Mouse (Mus musculus) ES-E14 (cell line): ENCODE measurements at regions not wholly inside any gene's neighbourhood (a gene's known extent, or its start where the extent isn't known, plus 50 kb on each side); places are given as distances from the start of the nearest gene placed in this dataset.

Source experiments
- DNase-seq: peaks from one replicate; pipeline ENCODE4 v3.0.0-alpha.2; 2013; ENCODE audit warnings: low read depth, low spot score
- H3K27ac ChIP-seq: 2 replicates; pipeline ENCODE4 v1.5.1; 2012; ENCODE audit warnings: low read depth, mild to moderate bottlenecking, low read length, moderate library complexity, mixed read lengths; ENCODE audit not compliant: poor library complexity, insufficient read depth, severe bottlenecking
- H3K36me3 ChIP-seq: 2 replicates; pipeline ENCODE4 v1.6.1; 2012; ENCODE audit warnings: mild to moderate bottlenecking, low read length, moderate library complexity, mixed read lengths; ENCODE audit not compliant: control insufficient read depth, poor library complexity, insufficient read depth, severe bottlenecking
- H3K4me1 ChIP-seq, 2 experiments: fragments of 150-350 bp in 1 of 2; sonication (generic) in 1 of 2; 2 replicates each; pipeline ENCODE4 v1.6.1; 2012; ENCODE audit warnings: low read length in 2 of 2, mild to moderate bottlenecking in 1 of 2, mixed read lengths in 1 of 2; ENCODE audit not compliant: control insufficient read depth in 2 of 2, insufficient read depth in 2 of 2, poor library complexity in 1 of 2
- H3K4me3 ChIP-seq, 2 experiments: fragments of 150-350 bp in 1 of 2; sonication (generic) in 1 of 2; 2 replicates each; pipeline ENCODE4 v1.5.1; 2012; ENCODE audit warnings: low read length in 2 of 2, low read depth in 1 of 2, mild to moderate bottlenecking in 1 of 2, mixed read lengths in 1 of 2; ENCODE audit not compliant: insufficient read depth in 1 of 2, poor library complexity in 1 of 2, severe bottlenecking in 1 of 2
- H3K9ac ChIP-seq: 2 replicates; pipeline ENCODE4 v1.6.1; 2012; ENCODE audit warnings: low read depth, mild to moderate bottlenecking, low read length, mixed read lengths; ENCODE audit not compliant: poor library complexity, insufficient read depth, severe bottlenecking
- H3K9me3 ChIP-seq: fragments of 150-350 bp; sonication (generic); 2 replicates; pipeline ENCODE4 v1.6.1; 2012; ENCODE audit warnings: low read depth, mild to moderate bottlenecking, low read length; ENCODE audit not compliant: control insufficient read depth, insufficient read depth
- CHD2 ChIP-seq: IDR thresholded peaks from 2 replicates; pipeline ENCODE4 v1.6.1; 2014; ENCODE audit warnings: mild to moderate bottlenecking, low read depth, low read length, inconsistent platforms
- HCFC1 ChIP-seq: IDR thresholded peaks from 2 replicates; pipeline ENCODE4 v1.6.1; 2012; ENCODE audit warnings: low read length, inconsistent platforms, borderline replicate concordance; ENCODE audit not compliant: insufficient read depth
- MAFK ChIP-seq: IDR thresholded peaks from 2 replicates; pipeline ENCODE4 v1.6.1; 2014; ENCODE audit warnings: mild to moderate bottlenecking, low read depth, low read length, inconsistent platforms; ENCODE audit not compliant: insufficient read depth
- ZC3H11A ChIP-seq: IDR thresholded peaks from 2 replicates; pipeline ENCODE4 v1.6.1; 2012; ENCODE audit warnings: low read depth, mild to moderate bottlenecking, inconsistent platforms, low read length, borderline replicate concordance
- ZNF384 ChIP-seq: IDR thresholded peaks from 2 replicates; pipeline ENCODE4 v1.6.1; 2012; ENCODE audit warnings: low read depth, low read length, inconsistent platforms
- in situ Hi-C, 2 experiments: fragments of 600-800 bp; cut with MboI; formaldehyde crosslinking; loops; one replicate each; pipeline ENCODE4 v1.15.1; 2025; ENCODE audit warnings: low sequenced_read_pairs in 2 of 2, inconsistent platforms in 1 of 2; ENCODE audit not compliant: unreplicated experiment in 2 of 2

- Histone ChIP-seq H3K27ac (no peak overlapping the region), H3K4me3 (no peak overlapping the region), H3K36me3 (no peaks in the 10 kb centered on the region), H3K9ac (no peak overlapping the region), H3K9me3 (no peaks in the 10 kb centered on the region), H3K4me1 (no peaks in the 10 kb centered on the region)
- no peak for DNase-seq
- TF ChIP-seq ZC3H11A: no peak
- TF ChIP-seq ZNF384: no peak
- TF ChIP-seq HCFC1: no peak
- in situ Hi-C loops: no loop called here
These were observed 124.7 kb upstream of the Arg1 start for GRCm38 (mm10) chr10:25051998-25052397.

- Histone ChIP-seq H3K36me3 (no peaks in the 10 kb centered on the region), H3K9me3 (no peaks in the 10 kb centered on the region), H3K4me3 (no peak overlapping the region), H3K9ac (no peak overlapping the region), H3K27ac (no peak overlapping the region), H3K4me1 (no peaks in the 10 kb centered on the region)
- DNase-seq: no peak
- TF ChIP-seq CHD2 (no peak), ZNF384 (no peak)
- in situ Hi-C loops: no loop called here
These were observed 124.1 kb upstream of the Arg1 start for GRCm38 (mm10) chr10:25051368-25051874.

GRCm38 (mm10) chr10:25041221-25041620 lies 113.9 kb upstream of the Arg1 start:
- Histone ChIP-seq H3K4me1 (no peaks in the 10 kb centered on the region), H3K27ac (no peak overlapping the region), H3K9me3 (no peaks in the 10 kb centered on the region), H3K9ac (no peak overlapping the region), H3K36me3 (no peaks in the 10 kb centered on the region), H3K4me3 (no peak overlapping the region)
- in situ Hi-C loops: no loop called here
- no peak for DNase-seq
- no peak for TF ChIP-seq CHD2
- no peak for TF ChIP-seq HCFC1
- no peak for TF ChIP-seq ZC3H11A
- TF ChIP-seq ZNF384: no peak
- no peak for TF ChIP-seq MAFK

- in situ Hi-C loops: no loop called here
- Histone ChIP-seq H3K4me3 (no peak overlapping the region), H3K9ac (no peak overlapping the region), H3K36me3 (no peaks in the 10 kb centered on the region), H3K4me1 (no peaks in the 10 kb centered on the region), H3K9me3 (no peaks in the 10 kb centered on the region), H3K27ac (no peak overlapping the region)
- TF ChIP-seq ZC3H11A (no peak), CHD2 (no peak), HCFC1 (no peak), ZNF384 (no peak), MAFK (no peak)
- DNase-seq: no peak
These were observed 112.6 kb upstream of the Arg1 start for GRCm38 (mm10) chr10:25039926-25040325.

GRCm38 (mm10) chr10:25036928-25037327 lies 109.6 kb upstream of the Arg1 start:
- no peak overlapping the region for H3K27ac ChIP-seq
- H3K4me3 ChIP-seq: no peak overlapping the region
- in situ Hi-C loops: no loop called here
- TF ChIP-seq MAFK (no peak), ZNF384 (no peak), CHD2 (no peak), HCFC1 (no peak), ZC3H11A (no peak)
- H3K9ac ChIP-seq: no peak overlapping the region
- no peaks in the 10 kb centered on the region for H3K4me1 ChIP-seq
- no peaks in the 10 kb centered on the region for H3K9me3 ChIP-seq
- no peak for DNase-seq
- no peaks in the 10 kb centered on the region for H3K36me3 ChIP-seq
